Mouse (Mus musculus) hindbrain, embryonic 16.5 days (tissue): ENCODE data around the gene Gm49336. TPM values are rescaled to one million over a fixed set of nuclear protein-coding genes. Genes with fewer than 3 reads are reported as not detected.

Experiments used
- ATAC-seq: fragments of 200-750 bp; cut with Nextera tagmentation; 2 replicates; pipeline ENCODE4 v1.8.0; 2017; ENCODE audit warnings: moderate TSS enrichment, moderate library complexity
- H3K27ac ChIP-seq: fragments of 300-500 bp; sonication (generic); 2 replicates; pipeline ENCODE4 v1.5.1; 2014; ENCODE audit warnings: low read depth, mild to moderate bottlenecking, control low read depth, low read length, moderate library complexity
- H3K27me3 ChIP-seq: fragments of 300-500 bp; sonication (generic); replicated peaks from 2 replicates; pipeline ENCODE4 v1.6.1; 2014; ENCODE audit warnings: low read length; ENCODE audit not compliant: control insufficient read depth, insufficient read depth
- H3K36me3 ChIP-seq: fragments of 300-500 bp; sonication (generic); 2 replicates; pipeline ENCODE4 v1.6.1; 2014; ENCODE audit warnings: mild to moderate bottlenecking, low read length, moderate library complexity, mixed read lengths; ENCODE audit not compliant: control insufficient read depth, insufficient read depth
- H3K4me1 ChIP-seq: fragments of 300-500 bp; sonication (generic); 2 replicates; pipeline ENCODE4 v1.6.1; 2014; ENCODE audit warnings: low read depth, low read length; ENCODE audit not compliant: control insufficient read depth, insufficient read depth
- H3K4me2 ChIP-seq: fragments of 300-500 bp; sonication (generic); 2 replicates; pipeline ENCODE4 v1.6.1; 2014; ENCODE audit warnings: mild to moderate bottlenecking, low read length, control low read depth, moderate library complexity
- H3K4me3 ChIP-seq: fragments of 300-500 bp; sonication (generic); 2 replicates; pipeline ENCODE4 v1.5.1; 2014; ENCODE audit warnings: mild to moderate bottlenecking, low read length, control low read depth, moderate library complexity
- H3K9ac ChIP-seq: fragments of 300-500 bp; sonication (generic); 2 replicates; pipeline ENCODE4 v1.6.1; 2014; ENCODE audit warnings: low read depth, mild to moderate bottlenecking, control low read depth, low read length, moderate library complexity
- H3K9me3 ChIP-seq: fragments of 300-500 bp; sonication (generic); 2 replicates; pipeline ENCODE4 v1.6.1; 2014; ENCODE audit warnings: mild to moderate bottlenecking, low read length, moderate library complexity; ENCODE audit not compliant: control insufficient read depth
- WGBS: fragments of 180-500 bp; shearing (Covaris S2); extraction: QIAGEN DNeasy Blood & Tissue Kit; methylation state at CpG from one replicate; pipeline ENCODE4 v1.1.7; 2014; 5-methylcytosine and 5-hydroxymethylcytosine counted together
- polyA plus RNA-seq: library from polyadenylated mRNA; unstranded; fragments of >200 nt; fragmentation: Nextera tagmentation; extraction: Ambion mirVana; gene quantifications from 2 replicates; pipeline ENCODE4 v1.2.1, GENCODE M21; 2015

Gene Gm49336
- polyA plus RNA-seq, 1 experiment from 2014 or later, result 42.7 TPM

GRCm38 (mm10) chr14:60269333-60269732 is 18.0 kb upstream of the Gm49336 start:
- Histone ChIP-seq H3K36me3 (no peaks in the 10 kb centered on the region), H3K9ac (no peak overlapping the region), H3K4me3 (no peak overlapping the region), H3K27ac (no peak overlapping the region), H3K27me3 (no peaks in the 10 kb centered on the region), H3K4me2 (no peak overlapping the region), H3K4me1 (peaks cover 16% of the 10 kb centered on the region), H3K9me3 (no peaks in the 10 kb centered on the region)
- ATAC-seq, result no peak
- WGBS, result 85% methylated on average over 6 of the region's 6 CpGs

- Histone ChIP-seq H3K9ac (peak within 1 kb of the TSS; percentile 90), H3K27me3 (no peaks in the 10 kb centered on the region), H3K4me1 (peaks cover 16% of the 10 kb centered on the region), H3K4me2 (peak within 1 kb of the TSS; percentile 66), H3K9me3 (no peaks in the 10 kb centered on the region), H3K4me3 (peak within 1 kb of the TSS; percentile 77), H3K36me3 (no peaks in the 10 kb centered on the region), H3K27ac (peak within 1 kb of the TSS; percentile 88)
- peak; percentile 100 for ATAC-seq
- under 1% methylated on average over 51 of the region's 51 CpGs for WGBS
Measured at GRCm38 (mm10) chr14:60264990-60265876, 13.9 kb upstream of the Gm49336 start, which contains the start of gene Mtmr6. Mtmr6 (plus strand) TSS chr14:60265228.

GRCm38 (mm10) chr14:60262316-60262715 is 11.0 kb upstream of the Gm49336 start:
- Histone ChIP-seq H3K27me3 (no peaks in the 10 kb centered on the region), H3K9ac (no peak overlapping the region), H3K4me1 (peaks cover 12% of the 10 kb centered on the region), H3K9me3 (no peaks in the 10 kb centered on the region), H3K4me3 (no peak overlapping the region), H3K27ac (no peak overlapping the region), H3K36me3 (no peaks in the 10 kb centered on the region), H3K4me2 (no peak overlapping the region)
- 76% methylated on average over 7 of the region's 7 CpGs for WGBS
- no peak for ATAC-seq

- no peak for ATAC-seq
- no peak overlapping the region for H3K4me3 ChIP-seq
Measured at GRCm38 (mm10) chr14:60257851-60258250, 6.5 kb upstream of the Gm49336 start.

GRCm38 (mm10) chr14:60257101-60257500 is 5.8 kb upstream of the Gm49336 start:
- Histone ChIP-seq H3K4me3 (no peak overlapping the region), H3K4me2 (no peak overlapping the region), H3K9me3 (no peaks in the 10 kb centered on the region), H3K36me3 (no peaks in the 10 kb centered on the region), H3K4me1 (peaks cover 6% of the 10 kb centered on the region), H3K9ac (no peak overlapping the region), H3K27ac (no peak overlapping the region), H3K27me3 (no peaks in the 10 kb centered on the region)
- no peak for ATAC-seq
- WGBS, result 84% methylated on average over 4 of the region's 4 CpGs

More at GRCm38 (mm10) chr14:60257851-60258250, 6.5 kb upstream of the Gm49336 start:
- Histone ChIP-seq H3K27ac (no peak overlapping the region), H3K9ac (no peak overlapping the region), H3K4me1 (no peaks in the 10 kb centered on the region), H3K9me3 (no peaks in the 10 kb centered on the region), H3K4me2 (no peak overlapping the region), H3K27me3 (no peaks in the 10 kb centered on the region), H3K36me3 (no peaks in the 10 kb centered on the region)
- 100% methylated on average over 1 of the region's 1 CpGs for WGBS

GRCm38 (mm10) chr14:60256356-60256755 is 5.0 kb upstream of the Gm49336 start:
- Histone ChIP-seq H3K27ac (no peak overlapping the region), H3K36me3 (no peaks in the 10 kb centered on the region), H3K4me3 (no peak overlapping the region), H3K4me2 (no peak overlapping the region), H3K9ac (no peak overlapping the region), H3K27me3 (no peaks in the 10 kb centered on the region), H3K4me1 (peaks cover 6% of the 10 kb centered on the region), H3K9me3 (no peaks in the 10 kb centered on the region)
- WGBS, result 37% methylated on average over 3 of the region's 3 CpGs
- no peak for ATAC-seq

GRCm38 (mm10) chr14:60254774-60255173 is 3.5 kb upstream of the Gm49336 start:
- ATAC-seq, result no peak
- Histone ChIP-seq H3K4me2 (no peak overlapping the region), H3K9ac (no peak overlapping the region), H3K4me1 (peaks cover 11% of the 10 kb centered on the region), H3K27me3 (no peaks in the 10 kb centered on the region), H3K27ac (no peak overlapping the region), H3K9me3 (no peaks in the 10 kb centered on the region), H3K36me3 (no peaks in the 10 kb centered on the region), H3K4me3 (no peak overlapping the region)

GRCm38 (mm10) chr14:60253466-60253865 is 2.2 kb upstream of the Gm49336 start:
- Histone ChIP-seq H3K36me3 (no peaks in the 10 kb centered on the region), H3K9ac (no peak overlapping the region), H3K4me2 (no peak overlapping the region), H3K4me3 (no peak overlapping the region), H3K9me3 (no peaks in the 10 kb centered on the region), H3K4me1 (peaks cover 20% of the 10 kb centered on the region), H3K27me3 (no peaks in the 10 kb centered on the region), H3K27ac (no peak overlapping the region)
- no peak for ATAC-seq
- WGBS, result 91% methylated on average over 3 of the region's 3 CpGs

GRCm38 (mm10) chr14:60252004-60253000 is 995 bp upstream of the Gm49336 start:
- ATAC-seq, result peak; percentile 43
- Histone ChIP-seq H3K4me2 (peak overlapping the region; percentile 91), H3K9me3 (no peaks in the 10 kb centered on the region), H3K4me1 (peaks cover 20% of the 10 kb centered on the region), H3K36me3 (no peaks in the 10 kb centered on the region), H3K27ac (peak overlapping the region; percentile 91), H3K27me3 (no peaks in the 10 kb centered on the region), H3K9ac (peak overlapping the region; percentile 80), H3K4me3 (peak overlapping the region; percentile 97)
- WGBS, result 17% methylated on average over 15 of the region's 15 CpGs
